Mouse (Mus musculus): ENCODE measurements around the gene Maml3. TPM values are rescaled to one million over a fixed set of nuclear protein-coding genes. Genes with fewer than 3 reads are reported as not detected.
A peak's percentile ranks its signal among the peaks of the same experiment; 100 is the strongest.

Gene Maml3
- total RNA-seq, 1 experiment: 1.2 TPM

GRCm38 (mm10) chr3:52009321-52009720, 95.6 kb downstream of the Maml3 start:
- Histone ChIP-seq H3K27ac (ENCODE audit: insufficient read depth, low read depth, low read length, poor library complexity, severe bottlenecking) (no peak overlapping the region), H3K4me1 (ENCODE audit: control insufficient read depth in 2 of 2, insufficient read depth in 2 of 2, low read length in 2 of 2, poor library complexity in 1 of 2) (peaks cover 0 to 2% of the 10 kb centered on the region in 2 experiments; a peak in 1 of 4 replicates), H3K4me3 (ENCODE audit: insufficient read depth in 1 of 2, low read depth in 1 of 2, low read length in 2 of 2, poor library complexity in 1 of 2, severe bottlenecking in 1 of 2) (no peak overlapping the region), H3K9me3 (ENCODE audit: control insufficient read depth, insufficient read depth, low read depth, low read length) (no peaks in the 10 kb centered on the region), H3K36me3 (ENCODE audit: control insufficient read depth, insufficient read depth, low read length, poor library complexity, severe bottlenecking) (no peaks in the 10 kb centered on the region), H3K9ac (ENCODE audit: insufficient read depth, low read depth, low read length, poor library complexity, severe bottlenecking) (no peak overlapping the region)
- TF ChIP-seq ZC3H11A (IDR thresholded peaks at IDR 0.05; ENCODE audit: borderline replicate concordance, low read depth, low read length) (0 out of 2 replicates have a peak, but pooled peaks have one; percentile 9), ZNF384 (IDR thresholded peaks at IDR 0.05; ENCODE audit: low read depth, low read length) (no peak), MAFK (IDR thresholded peaks at IDR 0.05; ENCODE audit: insufficient read depth, low read depth, low read length) (no peak), CHD2 (IDR thresholded peaks at IDR 0.05; ENCODE audit: low read depth, low read length) (no peak)
- in situ Hi-C loops (cut with MboI; ENCODE audit: low sequenced_read_pairs in 2 of 2, unreplicated experiment in 2 of 2): no loop called here
- no peak for DNase-seq (ENCODE audit: low read depth, low spot score)

- H3K9ac ChIP-seq (ENCODE audit: insufficient read depth, low read depth, low read length, poor library complexity, severe bottlenecking): no peak overlapping the region
- no peaks in the 10 kb centered on the region for H3K36me3 ChIP-seq (ENCODE audit: control insufficient read depth, insufficient read depth, low read length, poor library complexity, severe bottlenecking)
- H3K4me1 ChIP-seq (ENCODE audit: control insufficient read depth in 2 of 2, insufficient read depth in 2 of 2, low read length in 2 of 2, poor library complexity in 1 of 2): peaks cover 0 to 2% of the 10 kb centered on the region in 2 experiments; a peak in 1 of 4 replicates
- no peak overlapping the region for H3K27ac ChIP-seq (ENCODE audit: insufficient read depth, low read depth, low read length, poor library complexity, severe bottlenecking)
- no peaks in the 10 kb centered on the region for H3K9me3 ChIP-seq (ENCODE audit: control insufficient read depth, insufficient read depth, low read depth, low read length)
- TF ChIP-seq HCFC1 (IDR thresholded peaks at IDR 0.05; ENCODE audit: borderline replicate concordance, insufficient read depth, low read length): no peak
- no peak for TF ChIP-seq CHD2 (IDR thresholded peaks at IDR 0.05; ENCODE audit: low read depth, low read length)
- no peak for TF ChIP-seq ZNF384 (IDR thresholded peaks at IDR 0.05; ENCODE audit: low read depth, low read length)
- TF ChIP-seq ZC3H11A (IDR thresholded peaks at IDR 0.05; ENCODE audit: borderline replicate concordance, low read depth, low read length): no peak
- TF ChIP-seq MAFK (IDR thresholded peaks at IDR 0.05; ENCODE audit: insufficient read depth, low read depth, low read length): no peak
- H3K4me3 ChIP-seq (ENCODE audit: insufficient read depth in 1 of 2, low read depth in 1 of 2, low read length in 2 of 2, poor library complexity in 1 of 2, severe bottlenecking in 1 of 2): peak overlapping the region; percentile 24 to 32; a peak in 3 of 4 replicates
- in situ Hi-C loops (cut with MboI; ENCODE audit: low sequenced_read_pairs in 2 of 2, unreplicated experiment in 2 of 2): no loop called here
- peak; percentile 54 for DNase-seq (ENCODE audit: low read depth, low spot score)
Measured at GRCm38 (mm10) chr3:52007602-52008252, 97.1 kb downstream of the Maml3 start.

DNA sequence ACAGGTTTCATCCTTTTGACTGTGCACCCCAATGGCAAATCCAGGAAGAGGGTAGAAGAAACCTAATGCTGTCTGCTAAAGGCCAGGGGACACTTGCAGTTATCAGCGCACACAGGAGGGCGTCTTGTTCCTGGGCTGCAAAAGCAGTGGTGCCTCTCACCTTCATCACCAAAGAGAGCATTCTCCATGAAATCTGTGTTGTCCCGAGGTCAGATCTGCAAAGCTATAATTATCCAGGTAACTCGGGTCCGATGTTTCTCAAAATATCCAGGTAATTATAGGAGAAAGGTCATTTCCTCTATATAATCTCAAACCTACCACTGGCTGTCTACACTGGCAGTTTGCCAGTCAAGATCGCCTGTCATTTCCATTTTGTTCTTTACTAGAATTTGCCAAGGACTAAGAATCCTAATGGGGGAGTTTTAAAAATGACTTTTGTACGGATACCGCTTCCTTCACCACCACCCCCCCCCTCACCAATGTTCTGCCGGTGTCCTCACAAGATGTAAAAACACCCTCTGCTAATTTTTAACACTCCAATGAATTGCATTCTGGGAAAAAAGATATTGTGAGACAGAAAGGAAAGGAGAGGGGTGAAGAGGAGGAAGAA, 98.0 kb downstream of the Maml3 start:
- TF ChIP-seq MAFK (IDR thresholded peaks at IDR 0.05; ENCODE audit: insufficient read depth, low read depth, low read length) (no peak), HCFC1 (IDR thresholded peaks at IDR 0.05; ENCODE audit: borderline replicate concordance, insufficient read depth, low read length) (no peak), ZC3H11A (IDR thresholded peaks at IDR 0.05; ENCODE audit: borderline replicate concordance, low read depth, low read length) (no peak), CHD2 (IDR thresholded peaks at IDR 0.05; ENCODE audit: low read depth, low read length) (no peak), ZNF384 (IDR thresholded peaks at IDR 0.05; ENCODE audit: low read depth, low read length) (no peak)
- no peak overlapping the region for H3K9ac ChIP-seq (ENCODE audit: insufficient read depth, low read depth, low read length, poor library complexity, severe bottlenecking)
- no peak overlapping the region for H3K4me3 ChIP-seq (ENCODE audit: insufficient read depth in 1 of 2, low read depth in 1 of 2, low read length in 2 of 2, poor library complexity in 1 of 2, severe bottlenecking in 1 of 2)
- no peak for DNase-seq (ENCODE audit: low read depth, low spot score)
- no peak overlapping the region for H3K27ac ChIP-seq (ENCODE audit: insufficient read depth, low read depth, low read length, poor library complexity, severe bottlenecking)
- no peaks in the 10 kb centered on the region for H3K36me3 ChIP-seq (ENCODE audit: control insufficient read depth, insufficient read depth, low read length, poor library complexity, severe bottlenecking)
- peaks cover 0 to 2% of the 10 kb centered on the region in 2 experiments; a peak in 1 of 4 replicates for H3K4me1 ChIP-seq (ENCODE audit: control insufficient read depth in 2 of 2, insufficient read depth in 2 of 2, low read length in 2 of 2, poor library complexity in 1 of 2)
- no peaks in the 10 kb centered on the region for H3K9me3 ChIP-seq (ENCODE audit: control insufficient read depth, insufficient read depth, low read depth, low read length)
- in situ Hi-C loops (cut with MboI; ENCODE audit: low sequenced_read_pairs in 2 of 2, unreplicated experiment in 2 of 2): no loop called here

DNA sequence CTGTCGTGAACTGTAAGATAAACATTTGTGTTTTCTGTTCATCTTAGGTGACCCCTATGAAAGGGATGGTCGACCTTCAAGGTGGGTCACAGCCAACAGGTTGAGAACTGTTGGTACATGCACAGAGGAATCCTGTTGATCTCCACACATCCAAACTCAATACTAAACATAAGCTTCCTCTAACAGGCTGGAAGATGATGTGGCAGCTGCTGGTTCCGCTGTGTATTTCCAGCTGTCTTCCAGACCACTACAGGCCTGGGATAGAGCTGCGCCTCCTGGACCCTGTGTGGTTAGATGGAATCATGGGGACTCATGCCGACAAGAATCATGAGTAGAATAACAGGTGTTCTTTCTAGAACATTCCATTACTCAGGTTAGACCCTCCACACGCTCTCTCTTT, 101.2 kb downstream of the Maml3 start:
- TF ChIP-seq ZC3H11A (IDR thresholded peaks at IDR 0.05; ENCODE audit: borderline replicate concordance, low read depth, low read length): no peak
- no peak for TF ChIP-seq CHD2 (IDR thresholded peaks at IDR 0.05; ENCODE audit: low read depth, low read length)
- TF ChIP-seq ZNF384 (IDR thresholded peaks at IDR 0.05; ENCODE audit: low read depth, low read length): no peak
- TF ChIP-seq MAFK (IDR thresholded peaks at IDR 0.05; ENCODE audit: insufficient read depth, low read depth, low read length): no peak
- Histone ChIP-seq H3K9ac (ENCODE audit: insufficient read depth, low read depth, low read length, poor library complexity, severe bottlenecking) (no peak overlapping the region), H3K4me1 (ENCODE audit: control insufficient read depth in 2 of 2, insufficient read depth in 2 of 2, low read length in 2 of 2, poor library complexity in 1 of 2) (peaks cover 0 to 2% of the 10 kb centered on the region in 2 experiments; a peak in 1 of 4 replicates), H3K36me3 (ENCODE audit: control insufficient read depth, insufficient read depth, low read length, poor library complexity, severe bottlenecking) (no peaks in the 10 kb centered on the region), H3K27ac (ENCODE audit: insufficient read depth, low read depth, low read length, poor library complexity, severe bottlenecking) (no peak overlapping the region), H3K4me3 (ENCODE audit: insufficient read depth in 1 of 2, low read depth in 1 of 2, low read length in 2 of 2, poor library complexity in 1 of 2, severe bottlenecking in 1 of 2) (no peak overlapping the region), H3K9me3 (ENCODE audit: control insufficient read depth, insufficient read depth, low read depth, low read length) (no peaks in the 10 kb centered on the region)
- in situ Hi-C loops (cut with MboI; ENCODE audit: low sequenced_read_pairs in 2 of 2, unreplicated experiment in 2 of 2): no loop called here
- DNase-seq (ENCODE audit: low read depth, low spot score): no peak

All from ES-E14 (cell line).